Mouse (Mus musculus) R1 (cell line): ENCODE data around the gene Ap3b2.
"Not testable (repeated sequence)": the region's sequence is repeated elsewhere in the genome, so short reads cannot be mapped to it uniquely, and the experiment has no call there.

Experiments
- DNase-seq: peaks from one replicate; pipeline ENCODE4 v3.0.0-alpha.2; 2018; ENCODE audit warnings: low read depth, low spot score

The Ap3b2 gene

DNA sequence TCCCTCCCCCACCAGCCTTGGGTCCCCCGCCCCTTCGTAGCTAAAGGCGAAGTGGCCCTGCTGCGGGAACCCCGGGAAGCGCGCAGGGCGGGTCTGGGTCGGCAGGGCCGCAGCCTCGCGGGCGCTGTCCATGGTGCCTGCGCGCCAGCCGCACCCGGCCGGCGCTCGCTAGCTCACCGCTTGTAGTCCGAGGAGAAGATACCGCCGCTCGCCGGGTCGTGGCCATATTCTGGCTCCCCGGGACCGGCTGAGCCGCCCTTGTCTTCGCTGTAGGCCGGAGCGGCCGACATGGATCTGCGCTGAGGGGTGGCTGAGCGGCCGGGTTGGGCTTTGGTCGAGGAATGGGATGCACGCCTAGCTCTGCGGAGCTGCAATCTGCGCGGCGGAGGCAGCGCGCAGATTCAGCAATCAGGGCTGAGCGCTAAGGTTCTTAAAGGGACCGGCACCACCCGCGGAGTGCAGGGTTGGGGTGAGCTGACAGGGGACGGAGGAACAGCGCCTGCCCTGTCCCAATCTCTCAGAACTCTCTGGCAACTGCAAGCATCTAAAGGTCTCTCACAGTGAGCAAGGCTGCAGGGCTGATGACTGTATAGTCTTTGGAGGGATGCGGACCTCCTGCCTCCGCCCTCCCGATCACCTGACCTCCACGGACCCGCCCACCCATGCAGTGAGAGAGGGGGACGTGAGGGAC is at the start of gene Ap3b2:
TSS of gene Ap3b2 (minus strand) at position 595 of the 691 bp plus-strand sequence.
- DNase-seq = peak; percentile 78

GRCm38 (mm10) chr7:81542934-81543333 is 49.2 kb upstream of the Ap3b2 start:
- DNase-seq = no peak

DNA sequence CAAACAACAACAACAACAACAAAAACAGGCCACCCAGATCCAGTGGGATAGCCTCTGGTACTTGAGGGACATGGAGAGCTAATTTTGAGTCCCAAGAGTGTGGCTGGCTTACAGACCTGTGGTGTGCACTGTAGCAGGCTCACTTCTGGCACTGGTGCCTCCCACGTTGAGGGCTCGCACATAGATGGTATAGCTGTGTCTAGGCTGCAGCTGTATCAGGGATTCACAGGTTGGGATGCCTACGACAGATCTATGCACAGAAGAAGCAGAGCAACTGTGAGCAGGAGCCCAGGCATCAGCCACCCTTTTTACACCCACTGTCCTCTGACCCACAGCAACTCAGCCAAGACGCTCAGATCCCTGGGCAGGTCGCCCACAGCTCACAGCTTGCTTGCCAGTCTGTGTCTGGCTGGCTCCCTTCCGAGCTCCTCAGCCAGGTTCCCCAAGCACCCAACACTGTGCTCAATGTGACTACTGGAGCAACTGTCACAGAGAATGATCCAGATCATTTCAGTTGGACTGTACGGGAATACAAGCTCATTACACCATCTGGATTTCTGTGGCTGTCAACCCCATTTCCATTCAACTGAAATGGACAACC is 48.3 kb upstream of the Ap3b2 start:
- DNase-seq = no peak

DNA sequence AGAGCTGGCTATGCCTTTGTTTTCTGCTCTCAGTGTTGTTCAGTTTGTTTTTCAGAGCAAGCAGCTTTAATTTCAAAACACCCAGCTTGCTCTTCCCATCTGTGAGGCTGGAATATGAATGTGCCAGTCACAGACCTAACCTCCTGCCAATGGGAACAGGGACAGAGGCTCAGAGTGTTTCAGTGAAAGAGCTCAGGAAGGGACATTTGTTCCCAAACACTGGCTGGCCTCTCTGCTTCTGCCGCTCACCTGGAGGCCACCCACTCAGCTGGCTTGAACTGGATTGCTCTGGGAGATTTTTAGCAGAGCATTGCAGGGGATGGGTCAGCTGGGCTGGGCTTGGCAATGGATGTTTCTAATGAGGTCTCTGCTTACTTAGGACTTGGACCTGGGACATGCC is 47.3 kb upstream of the Ap3b2 start:
- DNase-seq = no peak

DNA sequence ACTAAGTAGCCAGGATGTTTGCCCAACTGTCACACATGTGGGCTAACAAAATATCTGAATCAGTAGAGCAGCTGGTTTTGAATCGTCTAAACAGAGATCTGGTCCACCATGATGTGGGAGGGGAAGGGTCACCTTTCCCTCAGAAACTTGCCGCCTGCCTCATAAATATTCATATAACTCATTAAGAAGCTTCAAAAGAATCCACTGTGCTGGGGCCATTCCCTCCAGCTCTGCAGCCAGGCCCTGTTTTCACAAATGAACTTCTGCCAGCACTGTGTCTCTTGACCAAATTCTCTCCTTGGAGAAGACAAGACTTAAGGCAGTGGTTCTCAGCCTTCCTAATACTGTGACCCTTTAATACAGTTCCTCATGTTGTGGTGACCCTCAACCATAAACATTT is 45.8 kb upstream of the Ap3b2 start:
- no peak for DNase-seq

- peak; percentile 27 for DNase-seq
Observed at GRCm38 (mm10) chr7:81538070-81538675, 44.4 kb upstream of the Ap3b2 start.

DNA sequence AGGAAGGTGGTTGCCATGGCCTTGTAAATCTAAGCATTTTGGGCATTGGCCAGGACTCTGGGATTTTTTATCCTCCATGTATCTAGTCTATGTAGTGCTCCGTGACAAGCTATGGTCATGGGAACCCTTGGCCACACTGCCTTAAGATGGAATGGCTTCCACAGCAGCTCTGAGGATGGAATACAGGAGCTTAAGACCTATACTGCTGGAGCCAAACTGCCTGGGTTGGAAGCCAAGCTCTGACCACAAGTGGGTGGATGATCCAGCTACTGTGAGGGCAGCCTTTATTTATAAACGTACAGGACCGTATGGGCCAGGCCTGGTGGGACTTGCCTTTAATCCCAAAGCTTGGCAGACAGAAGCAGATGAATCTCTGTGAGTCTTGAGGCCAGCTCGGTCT is 42.8 kb upstream of the Ap3b2 start:
- no peak for DNase-seq

DNA sequence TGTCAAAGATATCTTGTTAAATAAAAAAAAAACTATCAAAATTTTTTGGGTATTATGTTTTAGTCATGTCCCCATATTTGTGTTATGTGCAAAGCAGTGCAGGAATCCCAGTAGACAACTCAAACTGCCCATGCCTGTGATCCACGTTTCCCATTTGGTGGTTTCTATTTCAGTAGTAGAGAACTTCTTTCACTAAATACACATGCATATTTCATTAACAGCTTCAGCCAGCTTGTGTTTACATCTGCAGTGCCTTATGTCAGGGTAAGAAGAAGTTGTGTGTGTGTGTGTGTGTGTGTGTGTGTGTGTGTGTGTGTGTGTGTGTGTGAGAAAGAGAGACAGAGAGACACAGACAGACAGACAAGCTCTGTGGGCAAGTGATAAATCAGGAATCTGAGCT is 37.7 kb upstream of the Ap3b2 start:
- DNase-seq = no peak

- DNase-seq = no peak
Observed at GRCm38 (mm10) chr7:81528918-81529317, 35.2 kb upstream of the Ap3b2 start.

- no peak for DNase-seq
Observed at GRCm38 (mm10) chr7:81523663-81524017, 29.9 kb upstream of the Ap3b2 start.

DNA sequence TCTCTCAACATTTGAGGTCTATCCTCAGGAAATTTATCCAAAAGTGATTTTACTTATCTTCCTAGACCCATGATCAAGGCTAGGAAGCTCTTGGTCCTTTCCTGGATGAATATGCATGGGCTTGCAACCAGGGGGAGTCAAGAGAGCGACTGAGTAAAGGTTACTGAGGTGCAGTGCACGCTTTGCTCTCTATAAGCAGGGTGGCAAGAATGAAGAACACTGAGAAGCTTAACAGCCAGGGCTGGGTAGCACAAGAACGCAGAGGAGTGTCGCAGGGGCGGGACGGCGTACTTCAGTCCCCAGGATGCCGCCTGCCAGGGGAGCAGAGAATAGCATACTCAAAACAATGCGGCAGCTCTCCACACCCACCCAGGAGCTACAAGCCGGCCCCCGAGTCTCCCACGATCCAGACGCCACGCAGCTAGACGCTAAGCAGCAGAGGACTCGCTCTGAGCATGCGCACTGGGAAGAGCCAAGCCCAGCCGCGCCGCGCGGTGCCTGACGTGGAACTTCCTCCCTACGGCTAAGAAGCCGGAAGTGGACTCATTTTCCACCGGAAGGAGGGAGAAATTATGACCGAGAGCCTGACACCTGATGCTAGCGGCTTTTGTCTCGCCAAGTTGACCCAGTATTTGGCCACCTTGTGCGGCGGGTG is 29.4 kb upstream of the Ap3b2 start:
- peak; percentile 97 for DNase-seq

DNA sequence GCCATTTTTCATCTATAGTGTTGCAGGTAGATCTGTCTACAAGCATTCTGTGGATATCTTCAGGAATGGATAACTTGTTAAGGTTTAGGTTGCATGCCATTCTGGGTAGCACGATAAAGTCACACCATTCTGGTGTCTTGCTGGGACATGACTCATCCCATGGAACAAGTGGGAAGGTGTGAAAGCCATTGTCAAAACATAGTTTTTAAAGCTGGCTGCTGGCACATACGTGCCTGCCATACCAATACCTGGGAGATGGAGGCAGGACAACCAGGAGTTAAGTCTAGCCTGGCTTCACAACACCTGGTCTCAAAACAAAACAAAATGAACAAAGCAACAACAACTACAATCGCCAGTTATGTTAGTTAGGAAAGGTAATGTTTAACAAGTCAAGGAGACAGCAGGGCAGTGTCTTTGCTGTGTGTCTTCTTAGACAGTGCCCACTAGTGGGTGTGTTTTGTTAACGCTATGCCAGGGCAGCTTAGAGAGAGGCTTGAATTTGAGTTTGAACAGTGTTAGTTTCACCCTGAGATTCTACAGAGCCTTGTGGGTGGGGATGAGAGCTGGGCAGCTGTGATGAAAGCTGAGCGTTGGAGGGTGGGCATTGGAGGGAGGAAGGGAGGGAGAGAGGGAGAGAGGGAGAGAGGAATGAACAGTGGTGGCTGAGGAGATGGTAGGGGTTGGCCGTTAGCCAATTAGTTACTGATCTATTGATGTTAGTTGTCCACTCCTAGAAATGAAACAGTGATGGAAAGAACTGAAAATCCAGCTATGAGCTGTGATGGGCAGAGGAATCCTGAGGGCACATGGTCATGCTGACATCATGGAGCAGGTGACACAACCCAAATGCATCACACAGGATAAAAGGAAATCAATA is 22.7 kb upstream of the Ap3b2 start:
- DNase-seq = no peak

GRCm38 (mm10) chr7:81514906-81515590 is 21.3 kb upstream of the Ap3b2 start:
- DNase-seq = peak; percentile 73

DNA sequence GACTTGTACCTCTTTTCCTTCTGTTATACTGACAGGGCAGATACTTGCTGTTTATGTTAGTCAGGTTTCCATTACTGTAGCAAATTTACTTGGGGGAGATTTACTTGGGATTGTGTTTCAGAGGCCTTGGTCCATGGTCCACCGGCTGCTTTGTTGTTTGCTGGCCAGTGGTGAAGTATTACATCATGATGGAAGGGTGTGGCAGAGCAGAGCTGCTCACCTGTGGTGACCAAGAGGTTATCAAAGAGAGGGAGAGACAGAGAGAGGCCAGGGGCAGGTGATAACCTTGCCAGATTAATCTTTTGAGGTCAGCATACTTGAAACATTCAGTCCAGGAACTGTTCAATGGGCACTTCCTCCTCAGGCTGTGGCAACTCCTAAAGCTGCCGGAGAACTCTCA is 7.3 kb upstream of the Ap3b2 start:
- no peak for DNase-seq

DNA sequence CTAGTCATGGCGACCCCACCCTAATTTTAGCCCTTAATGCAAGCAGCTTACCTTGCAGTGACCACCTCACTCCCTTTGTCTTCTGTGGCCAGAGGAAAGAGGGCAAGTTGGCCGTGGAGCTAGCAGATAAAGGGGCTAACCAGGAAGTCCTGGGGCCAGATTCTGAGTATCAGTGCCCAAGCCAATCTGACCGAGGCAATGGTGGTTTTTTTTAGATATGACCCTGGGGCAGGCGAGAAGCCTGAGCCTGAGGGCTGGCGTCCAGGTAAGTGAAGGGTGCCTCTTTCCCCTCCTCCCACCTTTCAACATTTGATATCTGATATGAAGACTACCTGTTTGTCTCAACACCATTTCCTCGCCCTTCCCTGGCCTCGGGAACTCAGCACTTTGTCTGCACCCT is 4.5 kb upstream of the Ap3b2 start, which contains the start of gene BC048679:
TSS of gene BC048679 (minus strand) at position 101 of the 400 bp plus-strand sequence.
- DNase-seq = no peak

DNA sequence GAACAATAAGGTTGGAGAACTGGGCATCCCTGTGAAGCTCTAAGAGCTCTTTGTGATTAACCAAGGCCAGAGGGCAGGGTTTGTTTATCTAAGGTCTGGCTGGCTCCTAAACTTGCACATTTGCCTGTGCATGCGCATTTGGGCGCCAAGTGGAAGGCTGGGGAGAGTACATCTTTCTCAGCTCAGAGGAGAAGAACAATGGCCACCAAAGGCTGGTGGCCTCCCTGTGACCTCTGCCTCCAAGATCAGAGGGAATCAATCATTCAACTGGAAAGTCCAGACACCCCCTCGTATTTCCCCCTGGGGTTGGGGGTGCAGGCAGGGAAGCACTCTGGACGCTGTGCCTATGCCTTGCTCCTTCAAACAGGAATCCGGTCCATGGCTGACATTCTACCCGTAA is 3.4 kb upstream of the Ap3b2 start:
- DNase-seq = no peak

DNA sequence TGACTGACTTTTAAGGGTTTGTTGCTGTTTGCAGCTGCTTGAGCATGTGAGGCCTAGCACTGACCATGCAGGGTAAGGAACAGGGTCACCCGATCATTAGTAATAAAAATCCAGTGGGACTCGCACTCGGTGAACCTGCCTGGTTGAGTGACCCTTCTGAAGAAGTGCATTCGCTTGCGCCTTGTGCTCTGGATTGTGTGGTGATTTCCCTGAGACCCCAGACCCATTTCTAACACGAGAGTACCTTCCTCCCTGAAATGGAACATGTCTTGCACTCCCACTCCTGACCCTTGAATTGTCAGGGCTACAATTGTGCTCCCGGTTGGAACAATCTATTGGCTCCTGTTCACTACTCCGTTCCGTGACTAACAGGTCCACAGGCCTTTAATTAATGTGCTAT is 1.1 kb downstream of the Ap3b2 start:
- no peak for DNase-seq

GRCm38 (mm10) chr7:81489649-81490048 is 4.1 kb downstream of the Ap3b2 start:
- no peak for DNase-seq

- DNase-seq = peak; percentile 95
Observed at GRCm38 (mm10) chr7:81480800-81481199, 12.9 kb downstream of the Ap3b2 start.

- peak; percentile 57 for DNase-seq
Observed at GRCm38 (mm10) chr7:81479531-81480090, 14.1 kb downstream of the Ap3b2 start.

DNA sequence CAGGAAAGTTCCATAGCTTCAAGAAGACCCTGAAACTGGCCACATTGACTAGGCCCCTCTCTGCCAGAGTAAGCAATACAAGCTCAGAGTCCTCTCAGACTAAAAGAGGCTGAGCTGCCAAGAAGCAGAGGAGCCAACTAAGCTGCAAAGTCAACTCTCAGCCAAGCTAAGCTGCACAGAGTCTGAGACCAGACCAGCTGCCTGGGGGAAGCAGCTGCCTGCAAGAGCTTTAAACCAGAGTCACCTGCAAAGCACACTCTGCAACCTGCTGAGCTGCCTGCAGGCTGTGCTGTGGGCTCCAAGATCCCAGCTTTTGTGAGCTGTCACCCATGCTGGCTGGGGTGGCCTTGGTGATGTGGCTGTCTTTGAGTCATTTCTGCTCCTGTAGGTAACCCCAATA is 15.5 kb downstream of the Ap3b2 start:
- not testable (repeated sequence) for DNase-seq
